Mouse (Mus musculus): Measurements from ENCODE around the gene Macrod1. TPM values are rescaled to one million over a fixed set of nuclear protein-coding genes. Genes with fewer than 3 reads are reported as not detected.

The Macrod1 gene
- total RNA-seq, 1 experiment from 2014 or later: 3.7 TPM

DNA sequence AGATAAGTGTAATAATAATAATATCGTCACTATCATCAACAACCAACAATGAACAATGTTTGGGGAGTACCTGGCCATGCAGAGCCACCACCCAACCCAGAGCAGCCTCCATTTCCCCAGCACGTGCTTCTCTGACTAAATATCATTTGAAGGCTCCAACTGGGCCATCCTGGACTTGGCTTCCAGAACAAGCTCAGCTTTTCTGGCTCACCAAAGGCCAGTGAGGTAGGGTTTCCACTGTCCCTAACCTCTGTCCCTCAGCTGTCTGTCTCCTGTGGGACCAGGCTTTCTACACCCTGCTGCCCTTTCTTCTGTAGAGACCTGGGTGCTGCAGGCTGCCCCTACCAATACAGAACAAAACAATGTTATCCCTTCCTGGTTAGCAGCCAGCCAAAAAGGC is 50.0 kb downstream of the Macrod1 start:
- no peak for ATAC-seq (ENCODE audit: extremely low read depth, insufficient number of reproducible peaks, low FRiP score, poor library complexity, severe bottlenecking)

GRCm38 (mm10) chr19:7107174-7107573 is 50.6 kb downstream of the Macrod1 start:
- no peak for ATAC-seq (ENCODE audit: extremely low read depth, insufficient number of reproducible peaks, low FRiP score, poor library complexity, severe bottlenecking)

DNA sequence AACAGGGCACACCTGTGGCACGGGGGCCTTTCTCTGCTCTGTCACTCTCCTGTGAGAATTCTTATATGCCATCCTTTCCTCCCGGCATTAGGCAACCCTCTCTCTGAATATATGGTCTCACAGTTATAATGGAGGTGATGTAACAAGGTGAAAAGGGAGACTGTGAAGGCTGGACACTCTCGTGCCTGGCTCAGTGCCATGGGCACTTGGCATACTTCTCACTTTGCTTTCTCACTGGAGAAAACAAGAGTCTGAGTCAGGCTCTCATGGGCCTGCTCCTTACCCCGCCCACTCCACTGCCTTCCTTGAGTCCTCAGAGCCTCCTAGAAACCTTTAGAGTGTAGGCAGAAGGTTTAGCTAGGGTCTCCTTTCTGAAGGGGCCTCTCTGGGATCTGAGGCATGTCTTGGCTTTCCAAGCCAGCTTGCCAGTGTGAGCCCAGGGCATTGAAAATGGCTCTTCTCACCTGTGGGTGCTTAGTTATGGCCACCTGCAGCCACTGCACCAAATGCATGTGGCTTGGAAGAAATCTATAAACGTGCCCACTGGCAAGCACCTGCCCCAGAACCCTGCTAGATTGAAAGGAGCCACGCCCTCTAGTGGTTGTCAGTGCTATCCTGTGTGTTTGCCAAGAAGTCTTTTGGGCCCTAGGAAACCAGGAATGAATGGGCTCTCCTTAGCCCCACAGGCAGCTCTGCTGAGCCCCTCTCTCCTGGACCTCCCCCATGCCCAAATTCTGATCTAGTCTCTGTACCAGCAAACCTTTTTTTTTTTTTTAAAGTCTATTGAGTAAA is 51.7 kb downstream of the Macrod1 start:
- no peak for ATAC-seq (ENCODE audit: extremely low read depth, insufficient number of reproducible peaks, low FRiP score, poor library complexity, severe bottlenecking)

GRCm38 (mm10) chr19:7110097-7110496 is 53.5 kb downstream of the Macrod1 start:
- ATAC-seq (ENCODE audit: extremely low read depth, insufficient number of reproducible peaks, low FRiP score, poor library complexity, severe bottlenecking): no peak

DNA sequence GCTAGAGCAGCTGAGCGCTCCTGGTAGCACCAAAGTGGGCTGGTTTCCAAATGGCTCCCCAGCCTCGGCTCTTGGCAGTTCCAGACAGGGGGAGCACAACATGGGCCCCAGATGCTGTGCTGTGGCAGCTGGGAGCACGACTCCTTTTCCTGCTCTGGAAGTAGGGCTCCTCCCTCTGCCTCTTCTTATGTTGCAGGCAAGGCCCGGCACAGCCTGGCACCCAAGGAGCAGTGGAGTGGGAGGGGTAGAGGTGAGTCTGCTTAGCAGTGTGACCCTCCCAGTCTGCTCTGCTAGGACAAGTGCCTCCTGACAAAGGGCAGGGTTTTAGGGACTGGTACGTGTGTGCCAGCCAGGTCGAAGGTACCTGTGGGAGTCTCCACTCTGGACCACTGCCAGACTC is 54.3 kb downstream of the Macrod1 start:
- ATAC-seq (ENCODE audit: extremely low read depth, insufficient number of reproducible peaks, low FRiP score, poor library complexity, severe bottlenecking): no peak

DNA sequence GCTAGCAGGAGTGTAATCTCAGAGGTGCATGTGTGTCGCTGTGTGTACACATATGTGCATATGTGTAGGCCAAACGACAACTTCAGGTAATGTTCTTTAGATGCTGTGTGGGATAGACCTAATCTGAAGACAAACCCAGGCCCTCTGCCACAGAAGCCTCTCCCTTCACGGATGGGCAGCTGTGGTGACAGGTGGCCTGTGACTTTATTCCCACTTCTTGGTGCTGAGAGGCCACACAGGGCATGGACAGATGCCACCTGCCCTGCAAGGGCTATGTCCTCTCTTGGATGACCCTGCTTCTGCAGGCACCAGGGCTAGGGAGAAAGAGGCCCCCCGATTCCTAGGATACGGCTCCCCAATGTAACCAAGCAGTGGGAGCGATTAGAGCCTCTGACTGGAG is 54.7 kb downstream of the Macrod1 start:
- no peak for ATAC-seq (ENCODE audit: extremely low read depth, insufficient number of reproducible peaks, low FRiP score, poor library complexity, severe bottlenecking)

DNA sequence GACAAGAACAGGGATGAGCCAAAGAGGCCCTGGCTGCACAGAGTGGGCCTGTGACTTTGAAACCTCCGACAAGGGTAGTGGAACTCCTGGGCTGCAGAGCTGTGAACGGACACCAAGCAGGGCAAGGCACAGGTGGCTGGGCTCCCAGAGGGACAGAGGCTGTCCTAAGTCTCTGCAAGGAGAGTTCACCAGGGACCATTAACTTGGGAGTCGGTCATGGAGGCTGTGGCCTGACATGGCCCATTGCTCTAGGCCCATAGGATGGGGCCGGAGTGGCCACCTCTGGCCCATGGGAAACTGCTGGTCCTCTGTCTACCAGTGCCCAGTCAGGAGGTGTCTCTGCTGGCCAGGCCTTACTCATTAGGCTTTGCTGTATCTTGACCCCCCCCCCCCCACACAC is 55.1 kb downstream of the Macrod1 start:
- no peak for ATAC-seq (ENCODE audit: extremely low read depth, insufficient number of reproducible peaks, low FRiP score, poor library complexity, severe bottlenecking)

- no peak for ATAC-seq (ENCODE audit: extremely low read depth, insufficient number of reproducible peaks, low FRiP score, poor library complexity, severe bottlenecking)
Measured at GRCm38 (mm10) chr19:7112628-7113027, 56.0 kb downstream of the Macrod1 start.

DNA sequence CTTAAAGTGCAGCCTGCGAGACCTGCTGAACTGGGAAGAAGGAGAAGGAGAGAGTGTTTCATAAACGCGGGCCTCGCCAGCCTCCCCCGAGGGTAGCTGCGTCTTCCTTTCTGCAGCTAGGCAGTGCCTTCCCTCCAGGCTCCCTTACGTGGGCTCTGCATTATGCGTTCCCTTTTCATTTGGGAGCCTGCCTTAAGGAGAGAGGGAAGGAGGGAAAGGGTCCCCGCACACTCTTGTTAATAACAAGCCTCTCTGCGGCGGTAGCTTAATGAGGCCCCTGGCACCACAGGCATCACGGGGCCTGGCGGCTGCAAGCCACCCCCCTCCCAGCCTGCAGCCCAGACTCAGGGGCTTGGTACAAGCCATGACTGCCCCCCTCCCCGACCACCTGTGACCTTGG is 57.0 kb downstream of the Macrod1 start:
- ATAC-seq (ENCODE audit: extremely low read depth, insufficient number of reproducible peaks, low FRiP score, poor library complexity, severe bottlenecking): no peak

GRCm38 (mm10) chr19:7116038-7116731 is 59.6 kb downstream of the Macrod1 start:
- ATAC-seq (ENCODE audit: extremely low read depth, insufficient number of reproducible peaks, low FRiP score, poor library complexity, severe bottlenecking): no peak

DNA sequence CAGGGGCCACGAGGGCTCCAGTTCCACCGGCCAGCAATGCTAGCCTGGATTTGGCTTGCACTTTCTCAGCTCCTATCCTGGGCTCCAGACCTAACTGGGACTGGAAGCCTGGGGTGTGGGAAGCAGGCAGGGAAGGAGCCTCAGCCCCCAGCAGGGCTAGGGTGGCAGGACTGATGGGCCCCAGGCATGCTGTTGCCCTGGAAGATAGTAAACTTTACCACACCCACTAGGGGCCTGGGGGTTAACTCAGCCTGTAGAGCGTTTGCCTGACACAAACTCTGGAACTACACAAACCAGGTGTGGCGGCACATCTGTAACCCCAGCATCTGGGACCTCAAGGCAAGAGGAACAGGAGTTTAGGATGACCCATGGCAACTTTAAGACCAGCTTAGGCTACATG is 60.5 kb downstream of the Macrod1 start:
- no peak for ATAC-seq (ENCODE audit: extremely low read depth, insufficient number of reproducible peaks, low FRiP score, poor library complexity, severe bottlenecking)

DNA sequence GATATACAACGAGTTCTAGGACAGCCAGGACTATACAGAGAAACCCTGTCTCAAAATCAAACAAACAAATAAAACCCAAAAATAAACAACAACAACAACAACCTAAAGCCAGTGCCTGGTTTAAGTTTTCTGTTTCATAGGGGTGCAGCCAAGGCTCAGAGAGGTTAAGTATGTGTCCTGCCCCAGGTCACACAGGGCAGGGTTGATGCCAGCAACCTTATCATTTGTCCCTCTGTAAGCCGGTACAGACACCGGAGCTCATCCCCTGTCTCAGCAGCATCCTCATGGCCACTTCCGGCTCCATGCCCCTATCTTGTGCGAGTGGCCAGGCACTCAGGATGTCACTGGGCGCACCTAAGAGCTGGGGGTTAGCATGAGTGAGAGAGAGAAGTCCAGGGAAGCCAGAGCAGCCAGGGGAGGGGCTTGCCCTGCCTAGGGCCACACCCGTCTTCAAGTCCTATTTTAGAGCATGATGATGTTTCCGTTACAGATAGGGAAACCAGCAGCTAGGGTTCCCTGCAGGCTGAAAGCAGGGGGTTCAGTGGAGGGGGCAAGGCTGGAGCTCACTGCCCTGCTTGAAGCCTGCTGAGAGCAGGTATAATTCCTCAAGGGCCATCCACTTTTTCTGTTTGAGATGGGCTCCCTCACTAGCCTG is 61.2 kb downstream of the Macrod1 start:
- peak; percentile 49 for ATAC-seq (ENCODE audit: extremely low read depth, insufficient number of reproducible peaks, low FRiP score, poor library complexity, severe bottlenecking)

DNA sequence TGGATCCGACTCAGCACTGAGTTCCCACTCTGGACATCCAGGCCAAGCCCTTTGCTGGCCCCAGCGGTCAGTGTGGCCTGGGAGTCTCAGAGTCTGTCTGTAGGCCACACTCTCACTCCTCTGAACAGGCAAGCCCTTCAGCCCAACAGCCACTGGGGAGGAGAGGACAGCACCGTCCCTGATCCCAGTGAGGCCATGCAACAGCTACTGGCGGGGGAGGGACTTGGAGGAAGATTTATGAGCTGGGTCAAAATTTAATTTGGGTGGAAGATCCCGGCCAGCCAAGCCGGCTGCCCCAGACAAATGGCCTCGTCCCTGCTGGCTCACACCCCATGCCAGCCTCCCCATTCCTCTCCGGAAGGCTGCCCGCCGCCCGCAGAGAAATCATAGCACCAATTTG is 64.6 kb downstream of the Macrod1 start:
- ATAC-seq (ENCODE audit: extremely low read depth, insufficient number of reproducible peaks, low FRiP score, poor library complexity, severe bottlenecking): no peak

- ATAC-seq (ENCODE audit: extremely low read depth, insufficient number of reproducible peaks, low FRiP score, poor library complexity, severe bottlenecking): no peak
Measured at GRCm38 (mm10) chr19:7122277-7122676, 65.7 kb downstream of the Macrod1 start.

DNA sequence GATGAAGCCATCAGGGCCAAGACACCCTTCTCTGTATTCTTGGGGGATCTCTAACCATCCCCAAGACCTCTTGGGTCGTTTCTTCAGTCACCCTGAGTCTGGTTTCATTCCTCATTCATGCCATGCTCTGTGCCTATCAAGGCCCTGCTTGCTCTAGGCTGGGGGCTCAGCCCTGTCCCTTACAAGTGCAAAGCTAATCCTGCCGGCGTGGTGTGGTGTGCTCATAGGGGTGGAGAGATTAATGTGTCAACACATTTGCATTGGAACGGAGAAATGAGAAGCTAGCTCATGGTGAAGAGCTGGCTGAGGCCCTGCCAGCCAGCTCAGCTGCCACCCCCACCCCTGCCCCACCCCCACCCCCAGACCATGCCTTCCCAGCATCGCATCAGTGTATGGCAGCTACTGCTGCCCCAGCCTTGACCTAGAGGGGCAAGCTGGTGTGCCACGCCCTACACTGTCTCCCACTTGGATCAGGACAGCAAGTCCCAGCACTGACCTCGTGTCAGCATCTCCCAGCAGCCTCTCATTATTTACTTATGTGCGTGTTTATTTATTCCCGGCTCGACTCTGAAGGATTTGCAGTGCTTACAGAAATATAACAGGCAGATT is 66.2 kb downstream of the Macrod1 start:
- no peak for ATAC-seq (ENCODE audit: extremely low read depth, insufficient number of reproducible peaks, low FRiP score, poor library complexity, severe bottlenecking)

DNA sequence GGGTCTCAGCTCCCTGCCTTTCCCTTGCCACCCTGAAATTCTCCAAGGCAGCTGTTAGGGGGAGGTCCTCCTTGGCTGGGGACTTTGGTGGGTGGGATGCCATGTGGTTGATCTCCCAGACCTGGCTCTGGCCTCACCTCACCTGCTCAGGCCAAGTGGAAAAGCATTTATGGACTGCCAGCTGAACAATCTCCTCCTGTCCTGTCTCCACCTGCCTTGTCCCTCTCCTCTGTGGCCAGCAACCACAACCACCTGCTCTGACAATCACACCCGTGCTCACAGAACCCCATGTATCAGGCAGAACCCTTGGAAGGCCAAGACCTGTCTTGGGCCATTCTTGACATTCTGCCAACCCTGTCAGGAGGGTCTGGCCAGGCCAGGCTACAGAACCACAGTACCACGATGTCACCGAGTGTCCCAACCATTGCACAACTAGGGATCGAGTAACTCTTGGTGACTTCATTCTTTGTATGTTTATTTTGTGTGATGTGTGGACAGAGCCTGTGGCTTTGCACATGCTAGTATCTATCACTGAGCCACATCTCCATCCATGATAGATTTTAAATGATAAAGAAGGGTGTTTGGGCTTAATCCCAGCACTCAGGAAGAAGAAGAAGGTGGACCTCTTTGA is 69.0 kb downstream of the Macrod1 start:
- no peak for ATAC-seq (ENCODE audit: extremely low read depth, insufficient number of reproducible peaks, low FRiP score, poor library complexity, severe bottlenecking)

- no peak for ATAC-seq (ENCODE audit: extremely low read depth, insufficient number of reproducible peaks, low FRiP score, poor library complexity, severe bottlenecking)
Measured at GRCm38 (mm10) chr19:7126209-7126608, 69.6 kb downstream of the Macrod1 start.

- ATAC-seq (ENCODE audit: extremely low read depth, insufficient number of reproducible peaks, low FRiP score, poor library complexity, severe bottlenecking): no peak
Measured at GRCm38 (mm10) chr19:7126933-7127332, 70.3 kb downstream of the Macrod1 start.

Measured in neutrophil, adult 5-6 weeks (primary cell).